Comparison of ENCODE assay signal across 15 mouse cellular contexts in genomic region chr5:29708258-29708657, GRCm38 (mm10). TPM values are rescaled to one million over a fixed set of nuclear protein-coding genes. Genes with fewer than 3 reads are reported as not detected.
A peak's percentile ranks its signal among the peaks of the same experiment; 100 is the strongest.
DNase-seq lines count a peak whose midpoint lies in the region; ATAC-seq lines count a peak whose summit lies in the region.
"Had no signal": no experiment of that assay in that cellular context is flagged by ENCODE, and none has a peak within 500 bp of the region (broad histone marks: within the 10 kb centered on the region; RNA-seq: fewer than 3 reads in every experiment).

No protein-coding gene starts in this region.

- DNase-seq in embryo, embryonic 10 days (ENCODE audit: low spot score): peak; percentile 31
- no peak for DNase-seq in embryo, embryonic 9.5 days (ENCODE audit: extremely low spot score)
- DNase-seq in retina, postnatal 1 day: peak; percentile 35
- DNase-seq in retina, embryonic 14.5 days (ENCODE audit: low spot score): no peak
- no peak for DNase-seq in left cerebral cortex, adult 11 months (ENCODE audit: low spot score)
- DNase-seq in spleen, postnatal 4 days (ENCODE audit: low spot score in 2 of 2): no peak
- no peak for DNase-seq in cerebellum, adult 11-12 months
- DNase-seq: cerebellum, postnatal 14 days; heart, postnatal 14 days; kidney, adult 11 months had no signal

- H3K9me3 ChIP-seq in limb, embryonic 12.5 days: no peaks in the 10 kb centered on the region
- H3K9me3 ChIP-seq: forebrain, embryonic 12.5 days; liver, embryonic 12.5 days; midbrain, embryonic 13.5 days; neural tube, embryonic 13.5 days had no signal

- no peak overlapping the region for H3K4me2 ChIP-seq in limb, embryonic 12.5 days
- H3K4me2 ChIP-seq: forebrain, embryonic 12.5 days; liver, embryonic 12.5 days; midbrain, embryonic 13.5 days; neural tube, embryonic 13.5 days had no signal

- H3K27me3 ChIP-seq in limb, embryonic 12.5 days: no peaks in the 10 kb centered on the region
- H3K27me3 ChIP-seq: forebrain, embryonic 12.5 days; liver, embryonic 12.5 days; midbrain, embryonic 13.5 days; neural tube, embryonic 13.5 days had no signal

- no peak overlapping the region for H3K9ac ChIP-seq in limb, embryonic 12.5 days (replicated peaks)
- H3K9ac ChIP-seq: forebrain, embryonic 12.5 days; liver, embryonic 12.5 days; midbrain, embryonic 13.5 days; neural tube, embryonic 13.5 days had no signal

- 6% methylated on average over 5 of the region's 5 CpGs for WGBS in limb, embryonic 12.5 days

- peak overlapping the region; percentile 35; the same call in 1 of the 2 replicates for H3K27ac ChIP-seq in limb, embryonic 12.5 days
- H3K27ac ChIP-seq: forebrain, embryonic 12.5 days; liver, embryonic 12.5 days; midbrain, embryonic 13.5 days; neural tube, embryonic 13.5 days had no signal

- H3K36me3 ChIP-seq in limb, embryonic 12.5 days: no peaks in the 10 kb centered on the region
- H3K36me3 ChIP-seq: forebrain, embryonic 12.5 days; liver, embryonic 12.5 days; midbrain, embryonic 13.5 days; neural tube, embryonic 13.5 days had no signal

- H3K4me3 ChIP-seq in limb, embryonic 12.5 days (replicated peaks): no peak overlapping the region
- H3K4me3 ChIP-seq: forebrain, embryonic 12.5 days; liver, embryonic 12.5 days; midbrain, embryonic 13.5 days; neural tube, embryonic 13.5 days had no signal

- H3K4me1 ChIP-seq in limb, embryonic 12.5 days (replicated peaks): peaks cover 12% of the 10 kb centered on the region
- H3K4me1 ChIP-seq: forebrain, embryonic 12.5 days; liver, embryonic 12.5 days; midbrain, embryonic 13.5 days; neural tube, embryonic 13.5 days had no signal

- ATAC-seq in limb, embryonic 12.5 days (ENCODE audit: insufficient number of reproducible peaks, insufficient read depth, low FRiP score, low TSS enrichment, low read depth): peak; percentile 83
- ATAC-seq: liver, embryonic 12.5 days; midbrain, embryonic 13.5 days had no signal

RNA-seq across cellular contexts. Expression of gene Dnajb6, which starts 27.2 kb away (rescaled TPM):
- polyA plus RNA-seq in limb, embryonic 12.5 days (2016; fragmentation: Nextera tagmentation; extraction: Ambion mirVana): 173 and 176 TPM in 2 replicates

RNA-seq across cellular contexts. Expression of gene Gm5129, which starts 27.5 kb away (rescaled TPM):
- polyA plus RNA-seq in limb, embryonic 12.5 days (2016; fragmentation: Nextera tagmentation; extraction: Ambion mirVana): not detected in 2 replicates
- polyA plus RNA-seq: forebrain, embryonic 12.5 days; liver, embryonic 12.5 days; midbrain, embryonic 13.5 days; neural tube, embryonic 13.5 days had no signal

Comparison
In these comparisons a context has a peak if more than half of its experiments do, and no peak if none do; other contexts are left out.
1. DNase-seq: peak in embryo, embryonic 10 days (single experiment) and retina, postnatal 1 day (single experiment); none in embryo, embryonic 9.5 days (single experiment), retina, embryonic 14.5 days (single experiment), left cerebral cortex, adult 11 months (single experiment), spleen, postnatal 4 days (0 of 2) and cerebellum, adult 11-12 months (single experiment).